Mouse (Mus musculus) thymus, adult 2 months (tissue): ENCODE data around the gene Mad1l1.

Source experiments
- CTCF ChIP-seq: fragments of 200-500 bp; IDR thresholded peaks from 2 replicates; pipeline ENCODE4 v1.5.1; 2012; ENCODE audit warnings: mild to moderate bottlenecking, control low read depth, low read length, moderate library complexity, borderline replicate concordance; ENCODE audit not compliant: control insufficient read depth, poor library complexity, insufficient read depth; ENCODE audit errors: extremely low read depth
- POLR2A ChIP-seq: fragments of 200-500 bp; IDR thresholded peaks from 2 replicates; pipeline ENCODE4 v1.6.1; 2012; ENCODE audit warnings: mild to moderate bottlenecking, low read length, control low read depth, moderate library complexity; ENCODE audit not compliant: control insufficient read depth, poor library complexity, insufficient read depth; ENCODE audit errors: extremely low read depth

DNA sequence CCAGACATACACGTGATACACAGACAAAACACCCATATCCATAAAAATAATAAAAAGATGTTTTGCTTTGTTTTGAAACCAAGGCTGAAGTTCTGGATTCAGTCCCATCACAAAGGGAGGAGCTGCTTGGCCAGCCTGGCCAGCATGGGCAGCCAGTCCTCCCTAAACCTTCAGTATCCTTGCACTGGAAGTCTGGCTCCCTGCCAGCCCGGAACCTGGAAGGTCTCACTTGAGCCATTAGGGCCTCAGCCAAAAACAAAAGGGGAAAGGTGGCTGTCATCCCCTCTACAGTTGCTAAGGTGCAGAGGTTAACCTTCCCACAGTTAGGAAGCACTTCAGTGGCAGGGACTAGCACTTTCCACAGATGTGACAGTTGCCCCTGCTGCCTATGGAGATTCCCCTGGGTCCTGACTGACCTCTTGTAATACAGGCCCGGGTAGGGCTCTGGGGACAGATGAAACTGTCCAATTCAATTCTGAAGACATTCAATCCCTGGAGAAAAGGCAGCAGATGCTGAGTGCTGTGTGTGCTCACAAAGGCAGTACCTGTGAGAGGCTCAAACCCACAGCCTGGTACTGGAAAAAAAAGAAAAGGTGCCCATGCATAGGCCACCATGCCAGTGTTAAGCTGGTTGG lies 100.2 kb downstream of the Mad1l1 start:
- TF ChIP-seq POLR2A (no peak), CTCF (no peak)
